Mouse (Mus musculus) gastrocnemius, adult 2 months (tissue): ENCODE results near the gene Fbll1. TPM values are rescaled to one million over a fixed set of nuclear protein-coding genes. Genes with fewer than 3 reads are reported as not detected.
"Not testable (repeated sequence)": the region's sequence is repeated elsewhere in the genome, so short reads cannot be mapped to it uniquely, and the experiment has no call there.

ENCODE experiments used
- DNase-seq: peaks from one replicate; pipeline ENCODE4 v3.0.0; 2022
- H3K27ac ChIP-seq: fragments of 200-600 bp; 2 replicates; pipeline ENCODE4 v1.8.1; 2022; ENCODE audit warnings: mild to moderate bottlenecking
- H3K4me3 ChIP-seq: fragments of 200-600 bp; 2 replicates; pipeline ENCODE4 v1.8.1; 2022; ENCODE audit warnings: mild to moderate bottlenecking, moderate library complexity
- CTCF ChIP-seq: fragments of 200-600 bp; IDR thresholded peaks from 2 replicates; pipeline ENCODE4 v1.8.1; 2022; ENCODE audit warnings: antibody characterized with exemption, mild to moderate bottlenecking, moderate library complexity
- intact Hi-C: fragments of 180-260 bp; cut with DNase I; formaldehyde crosslinking; loops from one replicate; pipeline ENCODE4 v1.15.1; 2025
- total RNA-seq, 2 experiments: library from RNA; stranded (reverse); gene quantifications; 2 replicates each; pipeline ENCODE4 v1.2.3; 2021

Gene Fbll1
- total RNA-seq, 2 experiments from 2014 or later, result not detected

- Histone ChIP-seq H3K4me3 (no peak overlapping the region), H3K27ac (no peak overlapping the region)
- no peak for TF ChIP-seq CTCF
- intact Hi-C loops, result loop anchor here (5.0 to 10.0 kb wide), 2 partner anchors 65 to 997 kb away; partner anchors contain the start of genes Pank3 and Spdl1
- DNase-seq, result no peak
These were observed 33.5 kb upstream of the Fbll1 start for GRCm38 (mm10) chr11:35832139-35832538.

- DNase-seq, result no peak
- no peak for TF ChIP-seq CTCF
- intact Hi-C loops, result no loop called here
- H3K4me3 ChIP-seq, result no peak overlapping the region
- no peak overlapping the region for H3K27ac ChIP-seq
These were observed 29.0 kb upstream of the Fbll1 start for GRCm38 (mm10) chr11:35827714-35828113.

GRCm38 (mm10) chr11:35816316-35816715 is 17.6 kb upstream of the Fbll1 start:
- TF ChIP-seq CTCF, result no peak
- no peak overlapping the region for H3K4me3 ChIP-seq
- DNase-seq, result no peak
- intact Hi-C loops, result loop anchor here (5.0 kb wide), 1 partner anchor 34 kb away; no protein-coding TSS in a partner anchor
- H3K27ac ChIP-seq, result no peak overlapping the region

- H3K4me3 ChIP-seq, result no peak overlapping the region
These were observed 12.8 kb upstream of the Fbll1 start for GRCm38 (mm10) chr11:35811458-35811857.

GRCm38 (mm10) chr11:35801332-35801731 is 2.6 kb upstream of the Fbll1 start:
- intact Hi-C loops, result no loop called here
- DNase-seq, result no peak
- no peak for TF ChIP-seq CTCF
- Histone ChIP-seq H3K27ac (no peak overlapping the region), H3K4me3 (no peak overlapping the region)

More at GRCm38 (mm10) chr11:35811458-35811857, 12.8 kb upstream of the Fbll1 start:
- H3K27ac ChIP-seq, result no peak overlapping the region
- intact Hi-C loops, result no loop called here
- TF ChIP-seq CTCF, result no peak
- DNase-seq, result no peak

- no peak overlapping the region for H3K27ac ChIP-seq
- intact Hi-C loops, result no loop called here
- H3K4me3 ChIP-seq, result peak overlapping the region; percentile 41
- no peak for TF ChIP-seq CTCF
- DNase-seq, result no peak
These were observed 226 bp downstream of the Fbll1 start for GRCm38 (mm10) chr11:35798495-35798820.

- Histone ChIP-seq H3K27ac (no peak overlapping the region), H3K4me3 (peak overlapping the region; percentile 41)
- no peak for TF ChIP-seq CTCF
- no peak for DNase-seq
- intact Hi-C loops, result no loop called here
These were observed 761 bp downstream of the Fbll1 start for GRCm38 (mm10) chr11:35797751-35798494.

GRCm38 (mm10) chr11:35792800-35793199 is 5.9 kb downstream of the Fbll1 start:
- DNase-seq, H3K4me3 ChIP-seq, H3K27ac ChIP-seq, intact Hi-C loops: not testable (repeated sequence)

- H3K4me3 ChIP-seq, result no peak overlapping the region
- intact Hi-C loops, result no loop called here
- no peak for DNase-seq
- H3K27ac ChIP-seq, result no peak overlapping the region
- no peak for TF ChIP-seq CTCF
These were observed 10.2 kb downstream of the Fbll1 start for GRCm38 (mm10) chr11:35788443-35788842.

- Histone ChIP-seq H3K4me3 (no peak overlapping the region), H3K27ac (no peak overlapping the region)
- DNase-seq, result no peak
- no peak for TF ChIP-seq CTCF
- intact Hi-C loops, result loop anchor here (5.0 kb wide), 1 partner anchor 33 kb away; no protein-coding TSS in a partner anchor
These were observed 14.1 kb downstream of the Fbll1 start for GRCm38 (mm10) chr11:35784537-35784936.

- no peak for TF ChIP-seq CTCF
- intact Hi-C loops, result loop anchor here (5.0 kb wide), 1 partner anchor 33 kb away; no protein-coding TSS in a partner anchor
These were observed 14.7 kb downstream of the Fbll1 start for GRCm38 (mm10) chr11:35784002-35784401.

GRCm38 (mm10) chr11:35783038-35783437 is 15.6 kb downstream of the Fbll1 start:
- intact Hi-C loops, result loop anchor here (5.0 kb wide), 1 partner anchor 34 kb away; no protein-coding TSS in a partner anchor
- peak; percentile 8; the same call in 1 of the 2 replicates for TF ChIP-seq CTCF

More at GRCm38 (mm10) chr11:35784002-35784401, 14.7 kb downstream of the Fbll1 start:
- no peak for DNase-seq
- no peak overlapping the region for H3K4me3 ChIP-seq
- no peak overlapping the region for H3K27ac ChIP-seq

GRCm38 (mm10) chr11:35782444-35782843 is 16.2 kb downstream of the Fbll1 start:
- H3K27ac ChIP-seq, result no peak overlapping the region
- no peak for TF ChIP-seq CTCF
- intact Hi-C loops, result loop anchor here (5.0 kb wide), 1 partner anchor 35 kb away; no protein-coding TSS in a partner anchor
- H3K4me3 ChIP-seq, result no peak overlapping the region
- no peak for DNase-seq

More at GRCm38 (mm10) chr11:35783038-35783437, 15.6 kb downstream of the Fbll1 start:
- Histone ChIP-seq H3K4me3 (no peak overlapping the region), H3K27ac (no peak overlapping the region)
- DNase-seq, result no peak
